Mouse (Mus musculus) heart, adult 2 months (tissue): ENCODE measurements at regions not wholly inside any gene's neighbourhood (a gene's known extent, or its start where the extent isn't known, plus 50 kb on each side); places are given as distances from the start of the nearest gene placed in this dataset.

ENCODE experiments used
- CTCF ChIP-seq: fragments of 200-600 bp; IDR thresholded peaks from 2 replicates; pipeline ENCODE4 v1.8.1; 2022; ENCODE audit warnings: antibody characterized with exemption, mild to moderate bottlenecking, moderate library complexity
- EP300 ChIP-seq: fragments of 200-500 bp; IDR thresholded peaks from 2 replicates; pipeline ENCODE4 v1.6.1; 2011; ENCODE audit warnings: low read depth, low read length, control low read depth; ENCODE audit not compliant: insufficient read depth
- POLR2A ChIP-seq: fragments of 200-500 bp; IDR thresholded peaks from 2 replicates; pipeline ENCODE4 v1.6.1; 2011; ENCODE audit warnings: mild to moderate bottlenecking, low read depth, low read length, control low read depth; ENCODE audit not compliant: insufficient read depth

GRCm38 (mm10) chr4:5276113-5276512, 483.0 kb upstream of the Impad1 start:
- TF ChIP-seq EP300: no peak
- TF ChIP-seq CTCF: no peak
- TF ChIP-seq POLR2A: no peak
